Mouse (Mus musculus): ENCODE measurements at regions not wholly inside any gene's neighbourhood (a gene's known extent, or its start where the extent isn't known, plus 50 kb on each side); places are given as distances from the start of the nearest gene placed in this dataset.
A peak's percentile ranks its signal among the peaks of the same experiment; 100 is the strongest.

DNA sequence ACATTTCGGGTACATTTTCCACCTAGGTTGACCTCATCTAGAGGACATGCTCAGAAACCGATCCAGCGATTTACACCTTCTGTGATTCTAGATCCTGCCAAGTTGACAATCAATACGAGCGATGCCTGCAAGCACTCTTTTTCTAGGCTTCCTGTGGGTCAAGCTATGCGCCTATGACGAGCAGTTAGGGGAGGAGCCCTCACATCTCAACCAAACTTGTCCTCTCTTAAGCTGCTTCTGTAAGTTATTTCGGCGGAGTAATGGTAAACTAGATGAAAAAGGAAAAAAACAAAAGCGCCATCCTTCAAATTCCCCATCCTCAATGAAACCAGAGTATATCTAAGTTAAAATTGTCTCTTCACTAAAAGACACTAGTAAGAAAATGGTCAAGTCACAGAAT is 858.5 kb downstream of the Zfp704 start:
- DNase-seq (ENCODE audit: low spot score in 2 of 2): no peak

DNA sequence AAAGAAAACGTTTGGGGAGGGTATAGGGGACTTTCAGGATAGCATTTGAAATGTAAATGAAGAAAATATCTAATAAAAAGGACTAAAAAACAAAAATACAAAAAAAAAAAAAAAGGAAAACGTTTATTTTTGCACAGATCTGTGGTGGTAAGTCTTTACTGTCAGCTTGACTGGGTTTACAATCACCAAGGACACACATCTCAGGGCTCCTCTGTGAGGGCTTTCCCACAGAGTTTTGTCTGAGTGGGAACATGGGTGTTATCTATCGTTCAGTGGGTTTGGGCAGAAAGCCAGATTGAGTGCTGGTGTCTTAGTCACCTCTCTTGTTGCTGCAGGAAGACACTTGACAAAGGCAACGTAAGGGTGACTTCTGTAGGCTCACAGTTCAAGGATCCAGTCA is 859.0 kb downstream of the Zfp704 start:
- DNase-seq (ENCODE audit: low spot score in 2 of 2): no peak

DNA sequence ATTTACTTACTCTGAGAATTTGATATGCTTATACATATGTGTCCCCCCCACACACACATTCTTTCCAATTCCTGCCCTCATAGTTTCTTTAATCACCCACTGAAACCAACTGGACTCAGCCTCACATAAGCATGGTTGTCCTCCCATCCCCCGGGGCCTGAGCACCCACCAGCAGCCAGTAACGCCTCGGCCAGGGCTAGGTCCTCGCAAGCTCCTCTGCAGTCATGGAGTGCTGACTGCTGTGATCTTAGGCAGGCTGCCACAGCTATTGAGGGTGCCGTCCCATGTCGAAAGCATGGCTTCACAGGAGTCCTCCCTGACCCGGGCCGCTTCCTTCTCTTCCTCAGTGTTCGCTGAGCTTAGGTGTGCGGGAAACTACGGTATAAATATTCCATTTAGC is 859.7 kb downstream of the Zfp704 start:
- no peak for DNase-seq (ENCODE audit: low spot score in 2 of 2)

DNA sequence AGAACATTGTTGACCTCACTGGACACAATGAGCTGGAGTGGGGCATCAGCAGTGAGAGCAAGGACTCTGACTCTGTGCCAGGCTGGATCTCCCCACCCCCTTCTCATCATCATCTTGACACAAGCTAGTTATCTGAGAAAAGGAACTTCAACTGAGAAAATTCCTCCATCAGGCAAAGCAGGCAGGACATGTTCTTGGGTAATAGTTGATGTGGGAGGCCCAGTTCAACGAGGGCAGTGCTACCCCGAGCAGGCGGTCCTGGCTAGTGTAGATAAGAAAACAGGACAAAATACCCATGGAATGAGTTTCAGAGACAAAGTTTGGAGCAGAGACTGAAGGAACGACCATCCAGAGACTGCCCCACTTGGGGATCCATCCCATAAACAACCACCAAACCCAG is 862.7 kb downstream of the Zfp704 start:
- DNase-seq (ENCODE audit: low spot score in 2 of 2): no peak

DNA sequence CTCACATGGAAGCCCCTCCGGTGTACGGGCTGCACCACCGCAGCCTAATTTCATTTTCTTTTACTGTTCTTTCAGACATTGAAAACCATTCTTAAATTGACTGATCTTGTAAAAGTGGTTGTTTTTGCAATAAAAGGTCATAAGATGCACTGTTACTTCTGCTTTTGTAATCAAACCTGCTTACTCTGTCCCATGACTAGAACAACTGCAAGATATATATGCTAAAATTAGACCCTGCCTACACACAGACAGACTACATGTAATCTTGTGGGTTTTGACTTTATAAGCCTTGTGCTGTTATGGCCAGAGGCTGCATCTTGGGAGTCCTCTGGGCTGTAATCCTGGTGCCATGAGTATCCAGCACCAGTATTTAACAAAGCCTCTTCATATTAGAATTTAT is 863.2 kb downstream of the Zfp704 start:
- no peak for DNase-seq (ENCODE audit: low spot score in 2 of 2)

DNA sequence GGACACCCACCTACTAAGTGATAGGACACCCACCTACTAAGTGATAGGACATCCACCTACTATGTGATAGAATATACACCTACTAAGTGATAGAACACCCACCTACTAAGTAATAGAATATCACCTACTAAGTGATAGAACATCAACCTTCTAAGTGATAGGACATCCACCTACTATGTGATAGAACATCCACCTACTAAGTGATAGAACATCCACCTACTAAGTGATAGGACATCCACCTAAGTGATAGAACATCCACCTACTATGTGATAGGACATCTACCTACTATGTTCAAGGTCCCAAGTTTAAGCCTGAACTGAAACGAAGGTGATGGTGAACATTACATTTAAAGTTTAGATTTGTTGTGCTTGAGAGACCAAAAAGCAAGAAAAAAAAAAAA is 863.8 kb downstream of the Zfp704 start:
- no peak for DNase-seq (ENCODE audit: low spot score in 2 of 2)

DNA sequence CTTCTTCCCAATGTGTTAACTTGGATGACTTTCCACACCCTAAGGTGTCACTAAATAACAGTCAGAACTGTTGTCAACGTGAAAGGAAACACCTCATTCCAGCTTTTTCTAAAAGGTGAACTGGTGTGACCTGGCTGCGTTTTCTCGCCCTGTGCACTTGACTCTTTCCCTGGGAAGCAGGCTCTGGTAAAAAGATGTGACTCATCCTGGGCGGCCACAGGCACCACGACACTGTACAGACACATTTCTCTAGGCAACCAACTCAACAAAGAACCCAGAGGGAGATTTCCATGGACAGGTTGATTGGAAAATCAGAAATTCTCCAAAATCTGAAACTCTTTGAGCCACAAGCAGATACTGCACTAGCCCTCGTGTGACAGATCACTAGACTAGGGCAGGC is 865.0 kb downstream of the Zfp704 start:
- DNase-seq (ENCODE audit: low spot score in 2 of 2): no peak

DNA sequence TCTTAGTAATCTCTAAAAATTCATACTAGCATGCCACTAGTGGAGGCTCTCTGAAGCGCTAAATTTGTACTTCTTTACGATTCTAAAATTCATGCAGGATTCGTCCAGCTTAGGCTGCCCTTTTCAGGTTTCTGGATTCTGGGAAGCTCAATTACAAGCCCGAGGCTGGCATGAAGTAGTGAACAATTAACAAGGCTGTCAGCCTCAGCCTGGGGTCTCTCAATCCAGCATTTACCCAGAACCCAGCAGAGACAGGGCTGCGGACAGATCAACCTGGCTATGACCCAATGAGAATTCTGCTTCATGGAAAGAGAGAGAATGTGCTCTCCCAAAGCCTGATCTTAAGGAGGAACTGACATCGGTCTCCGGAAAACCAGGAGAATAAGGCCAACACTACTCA is 866.2 kb downstream of the Zfp704 start:
- DNase-seq (ENCODE audit: low spot score in 2 of 2): no peak

DNA sequence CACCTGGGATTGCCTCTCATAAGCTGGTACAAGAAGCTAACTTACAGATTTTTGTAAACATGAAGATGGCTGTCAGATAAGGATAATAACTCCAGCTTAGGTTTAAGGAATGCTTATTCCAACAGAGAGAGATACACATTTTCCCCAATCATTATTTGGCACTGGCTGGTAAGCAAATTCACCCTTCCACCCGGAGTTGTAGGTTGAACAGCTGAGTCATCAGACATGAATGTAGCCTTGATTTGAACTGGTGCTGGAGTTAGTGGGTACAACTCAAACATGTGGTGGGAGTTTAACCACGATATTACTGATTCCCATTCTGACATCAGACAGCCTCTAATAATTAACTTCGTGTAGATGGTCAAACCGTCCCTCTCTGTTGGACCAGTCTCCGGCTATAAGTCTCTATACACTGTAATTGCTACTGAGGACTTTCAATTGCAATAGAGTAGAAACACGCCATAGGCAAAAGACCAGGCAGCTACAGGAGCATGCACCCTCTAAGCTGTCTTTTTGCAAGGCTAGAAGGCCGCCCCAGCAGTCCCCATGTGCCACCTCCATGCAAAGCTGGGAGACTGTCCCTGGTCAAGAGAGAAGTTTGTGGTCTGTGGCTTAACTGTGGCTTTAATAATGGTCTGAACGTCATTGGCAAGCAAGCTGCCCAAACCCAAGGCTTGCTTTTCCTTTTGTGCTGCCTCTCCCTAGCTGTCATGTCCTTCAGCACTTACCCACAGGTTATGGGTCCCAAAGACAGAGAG is 868.4 kb downstream of the Zfp704 start:
- DNase-seq (ENCODE audit: low spot score in 2 of 2): no peak

DNA sequence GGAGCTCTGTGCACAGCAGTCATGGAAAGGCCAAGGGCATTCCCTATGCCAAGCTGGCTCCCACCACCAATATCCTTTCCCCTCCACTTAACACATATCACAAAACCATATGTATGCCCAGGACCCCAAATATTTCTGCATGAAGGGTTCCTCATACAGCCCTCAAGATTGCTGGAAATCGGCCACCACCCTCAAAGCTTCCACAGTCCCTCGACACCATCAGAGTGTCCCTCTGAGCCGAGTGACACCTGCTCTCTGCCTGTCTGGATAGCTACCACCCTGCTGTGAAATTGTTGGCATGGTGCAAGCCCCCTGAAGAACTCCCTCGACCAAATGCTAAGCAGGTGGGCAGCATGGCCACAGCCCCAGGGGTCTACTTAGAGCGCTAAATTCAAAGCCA is 869.2 kb downstream of the Zfp704 start:
- no peak for DNase-seq (ENCODE audit: low spot score in 2 of 2)

DNA sequence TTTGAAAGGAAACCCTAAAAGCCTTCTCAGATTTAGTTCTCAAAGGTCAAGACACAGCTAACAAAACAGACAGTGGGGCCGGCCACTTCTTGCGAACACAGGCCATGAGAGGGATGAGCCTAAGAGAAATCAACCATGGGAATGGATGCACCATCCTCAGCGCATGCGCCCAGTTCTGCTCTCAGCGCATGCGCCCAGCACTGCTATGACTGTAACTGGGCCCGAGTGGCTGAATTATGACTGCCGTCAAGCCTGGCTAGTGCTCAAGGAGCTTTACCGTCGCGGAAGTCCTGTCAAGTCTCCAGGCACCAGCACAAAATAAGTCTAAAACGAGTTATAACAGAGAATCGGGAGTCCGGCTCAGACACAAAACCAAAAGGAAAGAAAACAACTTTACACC is 870.6 kb downstream of the Zfp704 start:
- no peak for DNase-seq (ENCODE audit: low spot score in 2 of 2)

DNA sequence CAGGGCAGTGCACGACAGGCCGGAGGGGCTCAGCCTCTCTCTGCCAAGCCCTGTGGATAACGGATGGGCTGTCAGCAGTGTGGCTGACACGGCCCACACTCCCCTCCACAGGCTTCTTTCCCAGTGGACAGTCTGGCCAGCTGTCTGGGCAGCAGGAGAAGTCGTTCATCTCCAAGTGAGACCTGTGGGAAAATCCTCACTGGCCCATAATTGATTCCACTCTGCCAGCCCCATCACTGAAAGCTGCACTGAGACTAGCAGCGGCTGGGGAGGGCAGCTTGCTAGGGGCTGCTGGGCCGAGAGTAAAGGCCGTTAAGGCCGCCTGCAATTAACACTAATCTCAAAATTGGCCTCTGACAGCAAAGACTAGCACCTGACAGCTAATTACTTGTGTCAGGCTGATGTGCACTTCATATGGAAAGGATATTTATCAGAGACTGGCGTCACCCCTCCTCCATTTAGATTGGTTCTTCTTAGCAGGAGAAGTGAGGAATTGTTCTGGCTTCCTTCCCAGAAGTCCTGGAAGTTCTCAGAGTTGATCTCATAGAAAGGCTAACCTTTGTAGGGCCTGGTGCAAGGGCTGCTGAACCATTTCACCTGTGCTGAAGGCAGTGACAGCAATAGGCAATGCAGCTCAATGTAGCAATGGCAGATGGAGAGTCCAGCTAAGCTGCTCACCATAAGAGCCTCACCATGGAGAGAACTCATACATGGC is 873.5 kb downstream of the Zfp704 start:
- DNase-seq (ENCODE audit: low spot score in 2 of 2): no peak

DNA sequence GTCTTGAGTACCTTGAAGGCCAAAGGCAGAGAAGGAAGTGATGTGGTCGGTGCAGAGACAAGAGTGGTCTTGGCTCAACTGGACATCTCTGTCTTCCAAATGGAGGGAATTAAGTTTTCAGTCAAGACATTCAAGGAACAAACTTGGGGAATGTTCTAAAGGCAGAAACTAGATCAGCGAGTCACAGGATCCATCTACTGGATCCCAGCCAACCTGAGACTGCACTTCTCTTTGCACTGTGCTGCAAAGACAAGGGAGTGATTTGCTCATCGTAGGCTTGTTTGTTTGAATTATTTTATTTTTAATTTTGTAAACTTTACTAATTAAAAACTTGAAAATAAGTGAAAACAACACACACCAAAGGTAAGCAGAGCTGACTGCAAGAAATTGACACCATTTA is 875.8 kb downstream of the Zfp704 start:
- DNase-seq (ENCODE audit: low spot score in 2 of 2): no peak

DNA sequence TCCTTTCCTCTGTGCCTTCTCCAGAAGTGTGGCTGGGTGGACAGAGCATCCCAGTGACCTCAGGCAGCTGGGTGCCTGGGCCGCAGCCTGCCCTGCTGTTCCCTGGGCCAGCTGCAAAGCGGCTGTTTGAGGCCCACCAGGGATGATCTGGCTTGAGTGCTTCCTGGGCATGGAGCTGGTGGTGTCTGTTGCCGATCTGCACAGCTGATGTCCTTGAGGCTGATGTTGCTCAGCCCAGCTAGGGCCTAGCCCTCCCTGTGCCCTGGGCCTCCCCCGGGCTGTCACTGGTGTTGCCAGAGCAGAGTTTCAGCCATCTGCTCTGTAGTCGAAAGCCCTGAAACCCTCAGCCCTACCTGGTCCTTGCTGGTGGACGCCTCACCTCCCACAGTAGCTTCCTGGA is 878.5 kb downstream of the Zfp704 start:
- DNase-seq (ENCODE audit: low spot score in 2 of 2): no peak

DNA sequence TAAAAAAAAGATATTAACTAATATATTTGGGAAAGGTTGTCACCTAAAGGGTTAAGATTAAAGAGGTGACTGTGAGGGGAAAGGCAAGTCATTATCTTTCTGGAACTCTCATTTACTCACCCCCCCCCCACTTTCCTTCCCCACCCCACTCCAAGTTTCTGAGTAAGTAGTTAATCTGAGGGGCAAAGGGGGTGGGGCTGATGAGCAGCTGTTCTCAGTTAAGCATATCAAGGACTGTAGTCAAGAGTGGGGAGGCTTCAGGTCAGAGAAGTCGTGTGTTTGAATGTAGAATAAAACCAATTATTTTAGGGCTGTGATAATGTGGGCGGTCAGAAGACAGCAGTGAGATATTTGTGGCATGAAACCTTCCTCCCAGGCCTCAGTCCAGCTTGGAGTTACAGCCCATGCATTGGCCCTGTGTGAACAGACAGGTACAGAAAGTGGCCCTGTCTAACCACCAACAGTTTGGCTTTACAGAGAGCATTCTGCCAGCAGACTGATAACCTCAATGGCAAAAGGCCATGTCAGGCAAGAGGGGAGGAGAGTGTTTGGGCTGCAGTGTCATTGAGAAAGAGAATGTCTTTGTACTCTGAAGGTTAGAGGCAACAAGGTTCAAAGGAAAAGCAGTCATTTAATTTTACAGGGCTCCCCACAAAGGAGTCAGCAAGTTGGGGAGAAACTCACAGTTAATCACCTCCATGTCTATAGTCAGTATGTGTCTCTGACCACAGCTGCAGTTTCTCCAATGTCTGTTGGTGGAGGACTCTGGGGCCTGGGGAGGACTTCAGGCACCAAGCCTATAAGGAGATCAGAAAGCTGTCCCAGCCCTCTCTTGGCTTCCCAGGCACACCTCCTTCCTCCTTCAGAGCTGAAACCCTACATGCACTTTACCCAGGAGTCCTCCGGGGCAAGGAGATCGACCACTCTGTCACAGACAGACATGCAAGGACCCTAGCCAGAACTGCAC is 888.0 kb downstream of the Zfp704 start:
- no peak for DNase-seq (ENCODE audit: low spot score in 2 of 2)

DNA sequence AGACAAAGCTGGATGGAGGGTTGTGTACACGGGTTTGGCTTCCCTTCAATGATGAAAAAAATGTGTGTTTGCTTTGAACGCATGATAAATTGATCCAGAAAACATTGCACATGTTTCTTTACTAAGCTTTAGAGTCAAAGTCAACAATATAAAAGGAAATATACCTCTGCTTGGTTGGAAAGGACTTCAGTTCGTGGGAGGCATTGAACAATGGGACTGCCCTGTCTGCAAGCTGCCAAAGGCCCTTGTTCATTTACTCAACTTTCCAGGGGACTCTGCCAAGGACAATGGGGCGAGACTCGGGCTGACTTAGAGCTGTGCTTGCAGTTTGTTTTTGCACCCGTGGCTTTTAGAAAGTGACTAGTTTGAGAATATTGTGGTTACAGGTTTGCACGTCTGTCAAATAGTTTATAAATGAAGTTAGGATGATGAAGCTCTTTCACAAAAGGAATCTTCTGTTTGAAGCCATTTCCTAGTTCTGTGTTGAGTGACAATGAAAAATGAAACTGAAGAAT is 889.2 kb downstream of the Zfp704 start:
- no peak for DNase-seq (ENCODE audit: low spot score in 2 of 2)

DNA sequence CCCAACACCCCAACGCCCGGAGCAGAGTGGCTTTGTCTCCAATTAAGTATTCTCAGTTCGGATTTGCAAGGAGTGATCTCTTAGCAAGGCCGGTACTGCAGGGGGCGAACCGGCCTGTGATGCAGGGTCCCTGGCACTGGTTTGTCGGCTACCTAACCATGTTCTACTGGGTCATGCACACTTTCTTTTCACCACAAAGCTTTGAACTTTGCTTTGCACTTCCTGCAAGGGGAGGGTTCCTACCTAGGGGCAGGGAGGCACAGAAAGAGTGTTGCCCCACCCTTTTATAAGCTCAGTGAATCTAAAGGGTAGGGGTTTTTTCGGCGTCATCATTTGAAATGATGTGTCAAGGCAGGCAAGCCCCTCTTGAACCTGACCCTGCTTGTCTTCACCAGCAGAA is 891.7 kb downstream of the Zfp704 start:
- DNase-seq (ENCODE audit: low spot score in 2 of 2): no peak

DNA sequence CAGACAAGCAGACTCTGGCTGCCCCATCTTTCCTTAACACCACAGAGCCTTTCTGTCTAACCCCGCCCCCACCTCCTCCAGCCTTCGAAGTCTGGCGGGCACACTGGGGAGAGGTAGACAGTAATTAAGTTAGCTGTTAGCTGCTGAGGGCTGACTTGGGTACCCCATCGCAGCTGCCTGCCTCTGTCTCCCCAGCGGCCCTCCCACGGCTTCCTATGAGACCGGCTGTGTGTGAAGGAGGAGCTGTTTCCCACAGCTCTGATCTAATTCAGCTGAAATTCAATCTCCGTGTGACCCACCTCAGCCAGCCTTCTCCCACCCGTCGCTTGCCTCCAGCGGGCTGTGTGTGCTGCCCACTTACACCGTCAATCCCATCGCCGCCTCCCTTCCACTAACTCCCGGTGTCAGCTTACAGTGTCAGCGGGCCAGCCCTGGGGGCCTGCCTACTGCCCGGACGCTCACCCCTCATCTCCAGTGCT is 892.5 kb downstream of the Zfp704 start:
- DNase-seq (ENCODE audit: low spot score in 2 of 2): peak in 1 of 2 experiments; percentile 48
